Mouse (Mus musculus) midbrain, embryonic 10.5 days (tissue): ENCODE measurements around the gene Grm6. TPM values are rescaled to one million over a fixed set of nuclear protein-coding genes. Genes with fewer than 3 reads are reported as not detected.

Source experiments
- DNase-seq: peaks from one replicate; pipeline ENCODE4 v3.0.0-alpha.2; 2017; ENCODE audit warnings: low spot score
- H3K27ac ChIP-seq: fragments of 300-500 bp; sonication (generic); replicated peaks from 2 replicates; pipeline ENCODE4 v1.5.1; 2016; ENCODE audit warnings: mild to moderate bottlenecking
- H3K27me3 ChIP-seq: fragments of 300-500 bp; sonication (generic); 2 replicates; pipeline ENCODE4 v1.6.1; 2016; ENCODE audit warnings: low read depth, mild to moderate bottlenecking; ENCODE audit not compliant: poor library complexity, severe bottlenecking
- H3K36me3 ChIP-seq: fragments of 300-500 bp; sonication (generic); 2 replicates; pipeline ENCODE4 v1.6.1; 2016; ENCODE audit warnings: mild to moderate bottlenecking, moderate library complexity
- H3K4me1 ChIP-seq: fragments of 300-500 bp; sonication (generic); 2 replicates; pipeline ENCODE4 v1.6.1; 2016
- H3K4me3 ChIP-seq: fragments of 300-500 bp; sonication (generic); 2 replicates; pipeline ENCODE4 v1.5.1; 2016; ENCODE audit warnings: mild to moderate bottlenecking, moderate library complexity
- H3K9me3 ChIP-seq: fragments of 300-500 bp; sonication (generic); replicated peaks from 2 replicates; pipeline ENCODE4 v1.6.1; 2016; ENCODE audit warnings: mild to moderate bottlenecking
- WGBS: fragments of 180-500 bp; shearing (Covaris S2); methylation state at CpG from one replicate; pipeline ENCODE4 v1.1.7; 2016; 5-methylcytosine and 5-hydroxymethylcytosine counted together
- polyA plus RNA-seq: library from polyadenylated mRNA; unstranded; fragments of >200 nt; fragmentation: Nextera tagmentation; extraction: Ambion mirVana; gene quantifications from 2 replicates; pipeline ENCODE4 v1.2.1, GENCODE M21; 2016

Grm6 gene
- polyA plus RNA-seq, result not detected in 2 replicates

- no peak for DNase-seq
- Histone ChIP-seq H3K27ac (peak within 1 kb of the TSS; percentile 59), H3K4me1 (peaks cover 44% of the 10 kb centered on the region), H3K4me3 (peak within 1 kb of the TSS; percentile 60), H3K9me3 (no peaks in the 10 kb centered on the region), H3K36me3 (no peaks in the 10 kb centered on the region), H3K27me3 (peaks cover 69% of the 10 kb centered on the region)
- WGBS, result 4% methylated on average over 11 of the region's 11 CpGs
These were observed at the start of gene Grm6 for GRCm38 (mm10) chr11:50850177-50850735. TSS of gene Grm6 (plus strand) at chr11:50850685.

GRCm38 (mm10) chr11:50814233-50814632, 36.3 kb upstream of the Grm6 start:
- 96% methylated on average over 4 of the region's 4 CpGs for WGBS

GRCm38 (mm10) chr11:50826214-50826613, 24.3 kb upstream of the Grm6 start:
- Histone ChIP-seq H3K27me3 (no peaks in the 10 kb centered on the region), H3K9me3 (no peaks in the 10 kb centered on the region), H3K4me1 (peaks cover 14% of the 10 kb centered on the region), H3K27ac (no peak overlapping the region), H3K4me3 (peak overlapping the region; percentile 88), H3K36me3 (peaks cover 48% of the 10 kb centered on the region)
- WGBS, result 76% methylated on average over 2 of the region's 2 CpGs
- no peak for DNase-seq

More at GRCm38 (mm10) chr11:50814233-50814632, 36.3 kb upstream of the Grm6 start:
- Histone ChIP-seq H3K27me3 (no peaks in the 10 kb centered on the region), H3K36me3 (peaks cover 100% of the 10 kb centered on the region), H3K4me3 (no peak overlapping the region), H3K27ac (no peak overlapping the region), H3K9me3 (peaks cover 86% of the 10 kb centered on the region), H3K4me1 (no peaks in the 10 kb centered on the region)
- no peak for DNase-seq

- Histone ChIP-seq H3K4me3 (peak within 1 kb of the TSS; percentile 88), H3K27me3 (no peaks in the 10 kb centered on the region), H3K36me3 (peaks cover 40% of the 10 kb centered on the region), H3K9me3 (peaks cover under 1% of the 10 kb centered on the region; the same call in 1 of the 2 replicates), H3K27ac (peak within 1 kb of the TSS; percentile 95), H3K4me1 (peaks cover 14% of the 10 kb centered on the region)
- DNase-seq, result peak; percentile 89
- WGBS, result 1% methylated on average over 45 of the region's 45 CpGs
These were observed 23.2 kb upstream of the Grm6 start, which contains the start of gene Zfp354c for GRCm38 (mm10) chr11:50827010-50827953. TSS of gene Zfp354c (minus strand) at chr11:50827724.

GRCm38 (mm10) chr11:50835727-50836126, 14.8 kb upstream of the Grm6 start:
- peaks cover 23% of the 10 kb centered on the region for H3K36me3 ChIP-seq
- no peak overlapping the region for H3K27ac ChIP-seq
- H3K4me1 ChIP-seq, result peaks cover 4% of the 10 kb centered on the region
- peaks cover 19% of the 10 kb centered on the region for H3K9me3 ChIP-seq
- no peak for DNase-seq
- 83% methylated on average over 4 of the region's 4 CpGs for WGBS
- no peaks in the 10 kb centered on the region for H3K27me3 ChIP-seq
- H3K4me3 ChIP-seq, result no peak overlapping the region

- 26% methylated on average over 22 of the region's 22 CpGs for WGBS
These were observed 9.3 kb upstream of the Grm6 start, which contains the start of gene Zfp879 for GRCm38 (mm10) chr11:50841023-50841735. TSS of gene Zfp879 (minus strand) at chr11:50841552.

GRCm38 (mm10) chr11:50845951-50846350, 4.5 kb upstream of the Grm6 start:
- DNase-seq, result no peak

More at GRCm38 (mm10) chr11:50841023-50841735, 9.3 kb upstream of the Grm6 start, which contains the start of gene Zfp879:
- no peaks in the 10 kb centered on the region for H3K36me3 ChIP-seq
- no peaks in the 10 kb centered on the region for H3K27me3 ChIP-seq
- peak; percentile 91 for DNase-seq
- peak within 1 kb of the TSS; percentile 87 for H3K27ac ChIP-seq
- H3K4me1 ChIP-seq, result peaks cover 14% of the 10 kb centered on the region
- H3K4me3 ChIP-seq, result peak within 1 kb of the TSS; percentile 57
- H3K9me3 ChIP-seq, result no peaks in the 10 kb centered on the region

GRCm38 (mm10) chr11:50847047-50847446, 3.4 kb upstream of the Grm6 start:
- no peak overlapping the region for H3K4me3 ChIP-seq
- H3K27me3 ChIP-seq, result peaks cover 51% of the 10 kb centered on the region
- H3K36me3 ChIP-seq, result no peaks in the 10 kb centered on the region
- H3K27ac ChIP-seq, result no peak overlapping the region
- 77% methylated on average over 5 of the region's 5 CpGs for WGBS
- no peaks in the 10 kb centered on the region for H3K9me3 ChIP-seq
- peaks cover 40% of the 10 kb centered on the region for H3K4me1 ChIP-seq
- DNase-seq, result no peak

More at GRCm38 (mm10) chr11:50845951-50846350, 4.5 kb upstream of the Grm6 start:
- no peaks in the 10 kb centered on the region for H3K36me3 ChIP-seq
- peaks cover 40% of the 10 kb centered on the region for H3K27me3 ChIP-seq
- no peaks in the 10 kb centered on the region for H3K9me3 ChIP-seq
- no peak overlapping the region for H3K27ac ChIP-seq
- no peak overlapping the region for H3K4me3 ChIP-seq
- WGBS, result 87% methylated on average over 3 of the region's 3 CpGs
- peaks cover 37% of the 10 kb centered on the region for H3K4me1 ChIP-seq

- H3K9me3 ChIP-seq, result no peaks in the 10 kb centered on the region
- no peak overlapping the region for H3K4me3 ChIP-seq
- no peak for DNase-seq
- H3K27ac ChIP-seq, result no peak overlapping the region
- peaks cover 44% of the 10 kb centered on the region for H3K4me1 ChIP-seq
- no peaks in the 10 kb centered on the region for H3K36me3 ChIP-seq
- peaks cover 67% of the 10 kb centered on the region for H3K27me3 ChIP-seq
- 33% methylated on average over 3 of the region's 3 CpGs for WGBS
These were observed 1.9 kb upstream of the Grm6 start for GRCm38 (mm10) chr11:50848520-50849137.

- Histone ChIP-seq H3K4me1 (peaks cover 44% of the 10 kb centered on the region), H3K27ac (no peak overlapping the region), H3K9me3 (no peaks in the 10 kb centered on the region), H3K4me3 (no peak overlapping the region), H3K36me3 (no peaks in the 10 kb centered on the region), H3K27me3 (peaks cover 69% of the 10 kb centered on the region)
- DNase-seq, result no peak
- 10% methylated on average over 10 of the region's 10 CpGs for WGBS
These were observed 1.2 kb upstream of the Grm6 start for GRCm38 (mm10) chr11:50849310-50849709.

GRCm38 (mm10) chr11:50850989-50851601, 610 bp downstream of the Grm6 start:
- Histone ChIP-seq H3K27me3 (peaks cover 69% of the 10 kb centered on the region), H3K4me3 (peak overlapping the region; percentile 60), H3K4me1 (peaks cover 44% of the 10 kb centered on the region), H3K36me3 (no peaks in the 10 kb centered on the region), H3K9me3 (no peaks in the 10 kb centered on the region), H3K27ac (peak overlapping the region; percentile 59)
- DNase-seq, result peak; percentile 43
- under 1% methylated on average over 72 of the region's 72 CpGs for WGBS
